Mouse (Mus musculus) neural tube, embryonic 11.5 days (tissue): ENCODE measurements around the gene Mpi. TPM values are rescaled to one million over a fixed set of nuclear protein-coding genes. Genes with fewer than 3 reads are reported as not detected.
A peak's percentile ranks its signal among the peaks of the same experiment; 100 is the strongest.

Experiments used
- ATAC-seq: fragments of 200-750 bp; cut with Nextera tagmentation; 2 replicates; pipeline ENCODE4 v1.8.0; 2017; ENCODE audit warnings: moderate number of reproducible peaks, mild to moderate bottlenecking, moderate TSS enrichment, moderate library complexity; ENCODE audit not compliant: insufficient read depth, low FRiP score, low TSS enrichment
- DNase-seq: peaks from one replicate; pipeline ENCODE4 v3.0.0-alpha.2; 2015; ENCODE audit warnings: low spot score
- H3K27ac ChIP-seq: fragments of 300-500 bp; sonication (generic); 2 replicates; pipeline ENCODE4 v1.5.1; 2014; ENCODE audit warnings: low read depth, mild to moderate bottlenecking, low read length
- H3K27me3 ChIP-seq: fragments of 300-500 bp; sonication (generic); 2 replicates; pipeline ENCODE4 v1.6.1; 2014; ENCODE audit warnings: mild to moderate bottlenecking, low read length, mixed read lengths; ENCODE audit not compliant: control insufficient read depth, insufficient read depth
- H3K36me3 ChIP-seq: fragments of 300-500 bp; sonication (generic); 2 replicates; pipeline ENCODE4 v1.6.1; 2014; ENCODE audit warnings: mild to moderate bottlenecking, low read length, moderate library complexity, mixed read lengths; ENCODE audit not compliant: control insufficient read depth, insufficient read depth
- H3K4me1 ChIP-seq: fragments of 300-500 bp; sonication (generic); 2 replicates; pipeline ENCODE4 v1.6.1; 2014; ENCODE audit warnings: low read length, mixed read lengths; ENCODE audit not compliant: control insufficient read depth, insufficient read depth
- H3K4me2 ChIP-seq: fragments of 300-500 bp; sonication (generic); 2 replicates; pipeline ENCODE4 v1.6.1; 2014; ENCODE audit warnings: low read depth, mild to moderate bottlenecking, moderate library complexity
- H3K4me3 ChIP-seq: fragments of 300-500 bp; sonication (generic); 2 replicates; pipeline ENCODE4 v1.5.1; 2014; ENCODE audit warnings: low read depth, low read length
- H3K9ac ChIP-seq: fragments of 300-500 bp; sonication (generic); 2 replicates; pipeline ENCODE4 v1.6.1; 2014; ENCODE audit warnings: mild to moderate bottlenecking, low read length
- H3K9me3 ChIP-seq: fragments of 300-500 bp; sonication (generic); 2 replicates; pipeline ENCODE4 v1.6.1; 2016; ENCODE audit warnings: low read length; ENCODE audit not compliant: control insufficient read depth
- WGBS: fragments of 180-500 bp; shearing (Covaris S2); extraction: QIAGEN DNeasy Blood & Tissue Kit; methylation state at CpG from one replicate; pipeline ENCODE4 v1.1.7; 2014; 5-methylcytosine and 5-hydroxymethylcytosine counted together
- polyA plus RNA-seq: library from polyadenylated mRNA; unstranded; fragments of >200 nt; fragmentation: Nextera tagmentation; extraction: Ambion mirVana; gene quantifications from 2 replicates; pipeline ENCODE4 v1.2.1, GENCODE M21; 2014

Mpi gene
- polyA plus RNA-seq, 1 experiment from 2014 or later = 52.8 TPM

DNA sequence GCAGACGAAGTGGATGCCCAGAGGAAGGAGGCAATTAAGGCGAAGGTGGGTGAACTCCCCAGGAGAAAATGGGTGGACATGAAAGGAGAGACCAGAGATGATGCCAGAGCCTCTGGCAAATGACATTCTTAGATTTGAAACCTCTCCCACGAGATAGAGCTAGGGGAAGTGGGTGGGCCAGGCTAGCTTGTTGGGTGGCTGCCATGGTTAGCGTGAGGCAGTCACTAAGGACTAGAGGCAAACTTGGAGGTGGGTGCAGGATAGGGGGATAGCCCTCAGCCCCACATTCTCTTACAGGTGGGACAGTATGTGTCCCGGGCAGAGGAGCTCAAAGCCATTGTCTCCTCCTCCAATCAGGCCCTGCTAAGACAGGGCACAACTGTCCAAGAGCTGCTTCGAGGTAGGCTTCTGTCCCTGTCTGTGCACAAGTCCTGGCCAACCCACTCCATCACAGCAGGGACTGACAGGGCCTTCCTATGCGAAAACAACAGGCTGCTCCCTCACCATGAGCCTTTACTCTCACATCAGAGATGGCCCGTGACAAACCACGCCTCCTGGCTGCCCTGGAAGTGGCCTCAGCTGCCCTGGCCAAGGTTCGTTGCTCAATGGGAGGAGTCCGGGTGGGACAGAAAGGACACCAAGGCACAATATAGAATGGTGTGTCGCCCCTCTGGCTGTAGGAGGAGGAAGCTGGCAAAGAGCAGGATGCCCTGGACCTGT lies 41.1 kb upstream of the Mpi start:
- Histone ChIP-seq H3K9ac (no peak overlapping the region), H3K27ac (no peak overlapping the region), H3K9me3 (no peaks in the 10 kb centered on the region), H3K36me3 (peaks cover 2% of the 10 kb centered on the region), H3K4me3 (no peak overlapping the region), H3K4me1 (peaks cover 20% of the 10 kb centered on the region), H3K27me3 (no peaks in the 10 kb centered on the region), H3K4me2 (no peak overlapping the region)
- DNase-seq (no peak), ATAC-seq (no peak)
- 52% methylated on average over 12 of the region's 12 CpGs for WGBS

DNA sequence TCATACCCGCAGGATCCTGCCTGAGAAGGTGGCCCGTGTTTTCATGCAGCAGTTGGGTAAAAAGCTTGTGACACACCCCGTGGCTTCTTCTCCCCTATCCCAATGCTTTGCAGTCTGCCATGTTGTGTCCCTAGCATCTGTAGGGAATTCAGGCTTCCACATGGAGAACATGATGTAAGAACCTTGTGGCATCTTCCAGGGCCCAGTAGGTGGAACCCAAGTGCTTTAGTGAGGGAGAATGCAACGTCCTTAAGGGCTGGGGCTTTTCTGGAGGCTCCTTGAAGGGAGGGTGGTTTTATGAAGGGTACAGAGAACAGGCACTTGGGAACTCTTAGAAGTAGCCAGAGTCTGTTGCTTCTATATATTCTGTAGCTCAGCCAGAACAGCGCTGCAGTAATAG lies 38.2 kb upstream of the Mpi start:
- Histone ChIP-seq H3K4me1 (peaks cover 13% of the 10 kb centered on the region), H3K4me3 (no peak overlapping the region), H3K9me3 (no peaks in the 10 kb centered on the region), H3K4me2 (no peak overlapping the region), H3K27ac (no peak overlapping the region), H3K36me3 (peaks cover 2% of the 10 kb centered on the region), H3K27me3 (no peaks in the 10 kb centered on the region), H3K9ac (no peak overlapping the region)
- ATAC-seq (no peak), DNase-seq (no peak)
- WGBS = 35% methylated on average over 5 of the region's 5 CpGs

DNA sequence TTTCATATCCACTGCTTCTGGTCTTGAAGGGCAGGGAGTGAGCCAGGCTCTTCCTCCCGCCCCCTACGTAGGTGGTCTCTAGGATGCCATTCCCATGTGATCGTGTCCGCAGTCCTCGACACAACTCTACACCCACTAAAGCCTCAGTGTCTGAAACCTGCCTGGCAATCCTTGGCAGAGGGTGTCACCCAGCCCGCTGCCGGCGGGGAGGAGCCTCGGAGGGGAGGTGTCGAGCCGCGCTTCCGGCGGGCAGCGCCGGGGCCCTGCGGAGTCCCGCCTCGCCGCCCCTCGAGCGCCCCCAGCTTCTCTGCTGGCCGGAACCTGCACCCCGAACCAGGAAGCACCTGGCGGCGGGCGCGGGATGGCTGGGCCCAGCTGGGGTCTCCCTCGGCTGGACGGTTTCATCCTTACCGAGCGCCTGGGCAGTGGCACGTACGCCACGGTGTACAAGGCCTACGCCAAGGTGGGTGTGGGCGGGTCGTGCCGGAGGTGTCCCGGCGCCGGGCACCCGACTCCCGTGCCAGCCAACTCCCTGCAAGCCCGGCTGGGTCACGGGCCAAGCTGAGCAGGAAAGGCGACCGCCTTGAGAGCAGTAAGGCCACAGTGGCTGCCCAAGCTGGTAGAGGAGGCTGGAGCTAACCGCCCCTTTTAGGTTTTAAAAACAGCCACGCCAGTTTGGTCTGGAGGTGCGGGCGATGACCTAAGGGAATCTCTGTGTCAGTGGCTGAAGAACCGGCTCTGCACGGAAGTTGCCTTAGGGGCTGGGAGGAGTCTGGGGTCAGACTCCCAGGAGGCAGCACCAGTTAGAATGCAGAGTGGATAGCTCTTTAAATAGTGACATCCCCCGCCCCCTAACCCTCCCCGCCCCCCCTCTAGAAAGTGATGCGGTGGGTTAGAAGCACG lies 36.9 kb upstream of the Mpi start, which contains the start of gene Ulk3:
Gene Ulk3 (plus strand): TSS at position 229 of the 903 bp plus-strand sequence.
- Histone ChIP-seq H3K9ac (peak within 1 kb of the TSS; percentile 60), H3K9me3 (no peaks in the 10 kb centered on the region), H3K4me1 (peaks cover 13% of the 10 kb centered on the region), H3K27ac (peak within 1 kb of the TSS; percentile 49; the same call in 1 of the 2 replicates), H3K36me3 (peaks cover 2% of the 10 kb centered on the region), H3K4me3 (peak within 1 kb of the TSS; percentile 63), H3K4me2 (peak within 1 kb of the TSS; percentile 94), H3K27me3 (no peaks in the 10 kb centered on the region)
- ATAC-seq (peak; percentile 87), DNase-seq (peak; percentile 79)
- WGBS = under 1% methylated on average over 58 of the region's 58 CpGs

DNA sequence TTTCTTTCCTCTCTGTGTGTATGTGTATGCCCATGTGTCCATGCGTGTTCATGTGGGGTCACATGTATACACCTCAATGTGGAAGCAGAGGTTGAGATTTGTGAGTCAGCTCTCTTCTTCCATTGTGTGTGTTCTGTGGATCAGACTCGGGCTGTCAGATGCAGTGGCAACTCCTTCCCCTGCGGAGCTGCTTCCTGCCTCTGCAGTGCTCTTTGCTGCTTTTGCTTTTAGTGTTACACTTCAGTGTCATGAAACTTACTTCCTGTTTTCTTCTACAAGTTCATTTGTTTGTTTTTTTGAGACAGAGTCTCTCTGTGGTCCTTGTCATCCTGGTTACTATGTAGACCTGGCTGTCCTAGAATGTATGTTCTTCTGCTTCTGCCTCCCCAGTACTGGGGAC lies 32.4 kb upstream of the Mpi start:
- no peak overlapping the region for H3K27ac ChIP-seq
- peaks cover 6% of the 10 kb centered on the region; the same call in 1 of the 2 replicates for H3K4me1 ChIP-seq
- WGBS = 92% methylated on average over 3 of the region's 3 CpGs
- DNase-seq = no peak
- no peak overlapping the region for H3K9ac ChIP-seq
- peaks cover 5% of the 10 kb centered on the region for H3K36me3 ChIP-seq
- H3K9me3 ChIP-seq = no peaks in the 10 kb centered on the region
- H3K4me3 ChIP-seq = no peak overlapping the region
- ATAC-seq = no peak
- H3K4me2 ChIP-seq = no peak overlapping the region
- H3K27me3 ChIP-seq = no peaks in the 10 kb centered on the region

DNA sequence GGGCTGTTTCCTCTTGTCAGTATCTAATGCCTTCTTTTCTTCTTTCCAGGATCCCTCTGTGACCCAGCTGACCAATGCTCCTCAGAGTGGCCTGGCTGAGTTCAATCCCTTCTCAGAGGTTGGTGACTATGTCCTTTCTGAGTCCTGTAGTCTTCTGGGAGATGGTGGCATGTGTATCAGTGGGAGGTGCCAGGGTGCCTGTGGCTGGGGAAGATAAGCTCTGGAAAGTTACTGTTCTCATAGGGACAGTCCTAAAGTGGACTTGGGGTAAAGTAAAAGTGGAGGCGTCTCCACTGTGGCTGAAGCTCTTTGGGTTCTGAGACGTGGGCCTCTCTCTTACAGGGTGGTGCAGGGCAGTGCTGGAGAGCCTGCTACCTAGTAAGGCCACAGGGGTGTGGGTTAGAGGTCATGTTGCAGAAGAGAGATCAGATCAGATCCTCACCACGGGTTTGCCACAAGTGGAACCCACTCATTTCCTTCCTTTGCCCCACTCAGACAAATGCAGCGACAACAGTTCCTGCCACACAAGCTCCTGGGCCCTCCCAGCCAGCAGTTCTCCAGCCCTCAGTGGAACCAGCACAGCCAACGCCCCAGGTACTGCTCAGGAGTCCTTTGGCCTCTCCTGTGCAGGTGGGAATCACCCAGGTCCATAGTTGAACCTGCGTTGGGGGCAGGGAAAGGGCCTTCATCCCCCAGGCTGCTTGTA lies 24.7 kb upstream of the Mpi start:
- H3K27ac ChIP-seq = no peak overlapping the region
- no peaks in the 10 kb centered on the region for H3K9me3 ChIP-seq
- WGBS = 85% methylated on average over 6 of the region's 6 CpGs
- H3K9ac ChIP-seq = no peak overlapping the region
- H3K4me2 ChIP-seq = no peak overlapping the region
- H3K36me3 ChIP-seq = peaks cover 6% of the 10 kb centered on the region
- no peaks in the 10 kb centered on the region for H3K27me3 ChIP-seq
- H3K4me3 ChIP-seq = no peak overlapping the region
- DNase-seq (no peak), ATAC-seq (no peak)
- no peaks in the 10 kb centered on the region for H3K4me1 ChIP-seq

DNA sequence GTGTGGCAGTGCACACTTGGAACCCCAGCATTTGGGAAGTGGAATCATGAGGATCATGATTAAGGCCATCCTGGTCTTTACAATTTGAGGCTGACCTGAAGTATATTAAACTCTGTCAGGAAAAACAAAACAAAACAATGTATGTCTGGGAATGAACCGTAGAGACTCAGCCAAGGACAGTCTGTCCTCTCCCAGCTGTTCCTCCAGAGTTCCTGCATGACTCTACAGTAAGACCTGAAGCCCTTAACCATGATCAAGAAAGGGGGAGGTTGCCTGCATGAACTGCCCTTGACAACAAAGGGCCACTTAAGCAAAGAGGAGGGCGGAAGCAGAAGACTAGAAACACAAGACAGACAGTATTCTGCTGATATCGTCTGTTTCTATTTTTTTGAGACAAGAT lies 23.0 kb upstream of the Mpi start:
- Histone ChIP-seq H3K4me3 (no peak overlapping the region), H3K9ac (no peak overlapping the region), H3K4me2 (no peak overlapping the region), H3K27ac (no peak overlapping the region), H3K4me1 (no peaks in the 10 kb centered on the region), H3K27me3 (no peaks in the 10 kb centered on the region), H3K9me3 (no peaks in the 10 kb centered on the region), H3K36me3 (peaks cover 3% of the 10 kb centered on the region; the same call in 1 of the 2 replicates)
- ATAC-seq = no peak
- WGBS = 89% methylated on average over 3 of the region's 3 CpGs
- no peak for DNase-seq

DNA sequence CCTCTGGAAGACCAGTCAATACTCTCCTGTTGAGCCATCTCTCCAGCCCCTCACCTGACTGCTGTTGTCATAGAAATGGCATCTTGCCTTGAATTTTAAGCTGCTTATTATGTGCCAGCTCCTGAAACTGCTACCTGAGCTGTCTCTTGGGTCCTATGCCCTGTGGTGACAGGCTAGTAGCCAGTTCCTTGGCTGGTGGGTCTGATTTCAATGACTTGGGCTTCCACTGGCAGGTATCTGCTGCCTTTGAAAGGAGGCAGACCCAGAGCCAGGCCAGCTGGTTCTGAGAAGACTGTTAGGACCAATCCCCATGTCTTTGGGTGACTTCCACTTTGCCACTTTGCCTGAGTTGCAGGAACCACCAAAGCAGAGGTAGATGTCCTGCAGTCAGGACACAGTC lies 21.8 kb upstream of the Mpi start:
- Histone ChIP-seq H3K4me2 (no peak overlapping the region), H3K9me3 (no peaks in the 10 kb centered on the region), H3K9ac (no peak overlapping the region), H3K27ac (no peak overlapping the region), H3K36me3 (peaks cover 6% of the 10 kb centered on the region), H3K4me1 (no peaks in the 10 kb centered on the region), H3K4me3 (no peak overlapping the region), H3K27me3 (no peaks in the 10 kb centered on the region)
- ATAC-seq (no peak), DNase-seq (no peak)

DNA sequence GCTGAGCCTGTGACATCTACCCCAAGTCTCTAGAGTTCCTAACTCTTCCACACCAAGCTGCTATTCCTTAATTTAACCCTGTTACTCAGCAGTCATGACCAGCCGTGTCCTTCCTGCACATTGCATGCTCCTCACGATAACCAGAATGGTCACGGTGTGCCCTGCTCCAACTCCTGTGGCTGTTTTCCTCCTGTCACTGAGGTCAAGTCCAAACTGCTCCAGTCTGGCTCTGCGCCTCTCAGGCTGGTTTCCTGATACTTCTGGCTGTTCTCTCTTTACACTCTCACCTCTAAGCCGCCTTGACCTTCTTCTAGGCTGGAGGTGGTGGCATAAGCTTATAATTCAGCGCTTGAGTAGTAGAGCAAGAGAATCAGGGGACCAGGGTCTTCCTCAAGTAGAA lies 15.9 kb upstream of the Mpi start:
- Histone ChIP-seq H3K9me3 (no peaks in the 10 kb centered on the region), H3K4me2 (no peak overlapping the region), H3K4me3 (no peak overlapping the region), H3K27ac (no peak overlapping the region), H3K36me3 (peaks cover 5% of the 10 kb centered on the region), H3K4me1 (no peaks in the 10 kb centered on the region), H3K9ac (no peak overlapping the region), H3K27me3 (no peaks in the 10 kb centered on the region)
- 94% methylated on average over 6 of the region's 6 CpGs for WGBS
- no peak for ATAC-seq
- DNase-seq = no peak
